ENCODE assay signal across 8 mouse cellular contexts in genomic region chr5:129725774-129726392, GRCm38 (mm10). TPM values are rescaled to one million over a fixed set of nuclear protein-coding genes. Genes with fewer than 3 reads are reported as not detected.
DNase-seq lines count a peak whose midpoint lies in the region; ATAC-seq and TF ChIP-seq lines count a peak whose summit lies in the region.

No protein-coding gene starts in this region.

- no peak for ATAC-seq in lung, embryonic 14.5 days (ENCODE audit: insufficient read depth)
- ATAC-seq in stomach, embryonic 14.5 days (ENCODE audit: insufficient number of reproducible peaks, insufficient read depth, low FRiP score, low read depth), result no peak

- no peaks in the 10 kb centered on the region for H3K9me3 ChIP-seq in lung, embryonic 14.5 days (ENCODE audit: low read depth, low read length)
- no peaks in the 10 kb centered on the region for H3K9me3 ChIP-seq in stomach, embryonic 14.5 days (ENCODE audit: control insufficient read depth, low read depth, low read length)

- peaks cover 16% of the 10 kb centered on the region for H3K4me1 ChIP-seq in lung, embryonic 14.5 days (ENCODE audit: insufficient read depth)
- peaks cover 19% of the 10 kb centered on the region; the same call in 1 of the 2 replicates for H3K4me1 ChIP-seq in brown adipose tissue, adult 24 weeks (ENCODE audit: control insufficient read depth, insufficient read depth, insufficient read length, low read length)
- H3K4me1 ChIP-seq in liver, adult 2 months (ENCODE audit: control insufficient read depth, insufficient read depth, low read length), result peaks cover 7% of the 10 kb centered on the region; the same call in 1 of the 2 replicates
- H3K4me1 ChIP-seq in stomach, embryonic 14.5 days (ENCODE audit: control insufficient read depth, insufficient read depth, low read length), result peaks cover 36% of the 10 kb centered on the region

- H3K4me3 ChIP-seq in lung, embryonic 14.5 days (ENCODE audit: low read depth, low read length), result peak overlapping the region; percentile 85
- peak overlapping the region; percentile 89 for H3K4me3 ChIP-seq in brown adipose tissue, adult 24 weeks (ENCODE audit: insufficient read depth, low read depth, low read length)
- peak overlapping the region; percentile 74 for H3K4me3 ChIP-seq in liver, adult 2 months (ENCODE audit: insufficient read depth, low read depth, low read length)
- H3K4me3 ChIP-seq in stomach, embryonic 14.5 days (ENCODE audit: low read depth, low read length), result peak overlapping the region; percentile 70

- no peaks in the 10 kb centered on the region for H3K27me3 ChIP-seq in lung, embryonic 14.5 days (ENCODE audit: insufficient read depth, low read length)
- no peaks in the 10 kb centered on the region for H3K27me3 ChIP-seq in liver, adult 2 months (ENCODE audit: control insufficient read depth, insufficient read depth, low read length)
- no peaks in the 10 kb centered on the region for H3K27me3 ChIP-seq in stomach, embryonic 14.5 days (ENCODE audit: control insufficient read depth, insufficient read depth, low read length)

- H3K4me2 ChIP-seq in lung, embryonic 14.5 days, result peak overlapping the region; percentile 71
- peak overlapping the region; percentile 40 for H3K4me2 ChIP-seq in stomach, embryonic 14.5 days (replicated peaks; ENCODE audit: low read depth, low read length)

- H3K27ac ChIP-seq in lung, embryonic 14.5 days (ENCODE audit: low read depth), result peak overlapping the region; percentile 98
- H3K27ac ChIP-seq in brown adipose tissue, adult 24 weeks (replicated peaks; ENCODE audit: low read depth, low read length), result peak overlapping the region; percentile 97
- peak overlapping the region; percentile 91 for H3K27ac ChIP-seq in liver, adult 2 months (replicated peaks; ENCODE audit: insufficient read depth, low read depth, low read length)
- H3K27ac ChIP-seq in stomach, embryonic 14.5 days (ENCODE audit: low read length), result peak overlapping the region; percentile 95; the same call in 1 of the 2 replicates

- TF ChIP-seq POLR2A in liver, adult 2 months (IDR thresholded peaks at IDR 0.05; ENCODE audit: extremely low read depth, insufficient read depth, low read length), result no peak

- no peaks in the 10 kb centered on the region for H3K36me3 ChIP-seq in lung, embryonic 14.5 days (ENCODE audit: insufficient read depth)
- H3K36me3 ChIP-seq in liver, adult 2 months (ENCODE audit: control insufficient read depth, insufficient read depth, low read length), result no peaks in the 10 kb centered on the region
- H3K36me3 ChIP-seq in stomach, embryonic 14.5 days (ENCODE audit: control insufficient read depth, insufficient read depth, low read length), result no peaks in the 10 kb centered on the region

- intact Hi-C loops in heart, postnatal 10 days (cut with DNase I), result loop anchor here (2.0 to 5.0 kb wide), 3 partner anchors 55 to 151 kb away; partner anchors contain the start of gene Zfp11

- 12% methylated on average over 7 of the region's 7 CpGs for WGBS in lung, embryonic 14.5 days
- WGBS in liver, adult 2 months, result 10% methylated on average over 7 of the region's 7 CpGs
- WGBS in stomach, embryonic 14.5 days, result 18% methylated on average over 7 of the region's 7 CpGs

- no peak for TF ChIP-seq CTCF in lung, embryonic 14.5 days (IDR thresholded peaks at IDR 0.05; ENCODE audit: low read depth)
- no peak for TF ChIP-seq CTCF in liver, adult 2 months (IDR thresholded peaks at IDR 0.05; ENCODE audit: low read depth, low read length)

- peaks cover 6% of the 10 kb centered on the region; the same call in 1 of the 2 replicates for H3K79me2 ChIP-seq in liver, adult 2 months (ENCODE audit: control insufficient read depth, insufficient read depth, low read length)

- H3K9ac ChIP-seq in lung, embryonic 14.5 days, result peak overlapping the region; percentile 92
- H3K9ac ChIP-seq in liver, adult 2 months (ENCODE audit: low read depth, low read length), result peak overlapping the region; percentile 84
- H3K9ac ChIP-seq in stomach, embryonic 14.5 days (replicated peaks; ENCODE audit: low read depth, low read length), result peak overlapping the region; percentile 92

- DNase-seq in lung, embryonic 14.5 days, result no peak
- DNase-seq in lung, adult 18-20 months, result no peak
- DNase-seq in heart, postnatal 10 days, result peak; percentile 34 to 57
- peak; percentile 66 for DNase-seq in liver, adult 2 months (ENCODE audit: extremely low read depth, low read depth, low spot score)
- no peak for DNase-seq in layer of hippocampus, adult 18-20 months (ENCODE audit: low spot score in 2 of 2)
- no peak for DNase-seq in layer of hippocampus, adult 8-10 months (ENCODE audit: low spot score in 2 of 2)

RNA-seq across cellular contexts. Expression of gene Nipsnap2, which starts 1.0 kb away (rescaled TPM):
- polyA plus RNA-seq in lung, embryonic 14.5 days (2014; fragmentation: Nextera tagmentation; extraction: Ambion mirVana), result 82.2 and 86.2 TPM in 2 replicates
- 152 and 165 TPM in 2 replicates for polyA plus RNA-seq in brown adipose tissue, adult 24 weeks (2012; ENCODE audit: insufficient read depth, insufficient read length, missing spikeins)
- total RNA-seq in heart, postnatal 10 days (2021), result 100 to 1,000 TPM; 591 to 619 TPM
- total RNA-seq in liver, adult 2 months (2014; rRNA removed), result 15.0 and 15.2 TPM in 2 replicates
- polyA plus RNA-seq in liver, adult 2 months (2012; rRNA removed), result 10.8 and 15.0 TPM in 2 replicates
- 98.4 and 103 TPM in 2 replicates for polyA plus RNA-seq in stomach, embryonic 14.5 days (2014; fragmentation: Nextera tagmentation; extraction: Ambion mirVana)
- total RNA-seq in layer of hippocampus, adult 18-20 months (2021), result 10 to 100 TPM; 78.8 to 79.8 TPM
- total RNA-seq in layer of hippocampus, adult 8-10 months (2022), result 10 to 100 TPM; 79.4 to 85.9 (median 82.6) TPM

RNA-seq across cellular contexts. Expression of gene Mrps17, which starts 10.6 kb away (rescaled TPM):
- polyA plus RNA-seq in lung, embryonic 14.5 days (2014; fragmentation: Nextera tagmentation; extraction: Ambion mirVana), result 187 and 196 TPM in 2 replicates
- 95.0 and 106 TPM in 2 replicates for polyA plus RNA-seq in brown adipose tissue, adult 24 weeks (2012; ENCODE audit: insufficient read depth, insufficient read length, missing spikeins)
- total RNA-seq in heart, postnatal 10 days (2021), result 10 to 100 TPM; 88.6 to 91.5 TPM
- 55.5 and 60.8 TPM in 2 replicates for total RNA-seq in liver, adult 2 months (2014; rRNA removed)
- polyA plus RNA-seq in liver, adult 2 months (2012; rRNA removed), result 78.0 and 94.6 TPM in 2 replicates
- 194 and 206 TPM in 2 replicates for polyA plus RNA-seq in stomach, embryonic 14.5 days (2014; fragmentation: Nextera tagmentation; extraction: Ambion mirVana)
- total RNA-seq in layer of hippocampus, adult 18-20 months (2021), result 10 to 100 TPM; 77.8 to 85.9 TPM
- total RNA-seq in layer of hippocampus, adult 8-10 months (2022), result 10 to 100 TPM; 72.9 to 92.8 (median 78.4) TPM

RNA-seq across cellular contexts. Expression of gene Sept14, which starts 17.6 kb away (rescaled TPM):
- polyA plus RNA-seq in lung, embryonic 14.5 days (2014; fragmentation: Nextera tagmentation; extraction: Ambion mirVana), result not detected in 2 replicates
- polyA plus RNA-seq in brown adipose tissue, adult 24 weeks (2012; ENCODE audit: insufficient read depth, insufficient read length, missing spikeins), result not detected in 2 replicates
- total RNA-seq in heart, postnatal 10 days (2021), result not detected
- total RNA-seq in liver, adult 2 months (2014; rRNA removed), result not detected in 2 replicates
- polyA plus RNA-seq in liver, adult 2 months (2012; rRNA removed), result not detected in 2 replicates
- not detected in 2 replicates for polyA plus RNA-seq in stomach, embryonic 14.5 days (2014; fragmentation: Nextera tagmentation; extraction: Ambion mirVana)
- total RNA-seq in layer of hippocampus, adult 18-20 months (2021), result not detected
- not detected for total RNA-seq in layer of hippocampus, adult 8-10 months (2022)

RNA-seq across cellular contexts. Expression of gene Zfp11, which starts 56.0 kb away (rescaled TPM):
- 5.3 and 6.3 TPM in 2 replicates for polyA plus RNA-seq in lung, embryonic 14.5 days (2014; fragmentation: Nextera tagmentation; extraction: Ambion mirVana)
- 1.4 and 2.0 TPM in 2 replicates for polyA plus RNA-seq in brown adipose tissue, adult 24 weeks (2012; ENCODE audit: insufficient read depth, insufficient read length, missing spikeins)
- total RNA-seq in heart, postnatal 10 days (2021), result 1 to 10 TPM; 4.0 to 4.2 TPM
- 0.74 TPM in 2 replicates for total RNA-seq in liver, adult 2 months (2014; rRNA removed)
- polyA plus RNA-seq in liver, adult 2 months (2012; rRNA removed), result 0.58 and 0.61 TPM in 2 replicates
- polyA plus RNA-seq in stomach, embryonic 14.5 days (2014; fragmentation: Nextera tagmentation; extraction: Ambion mirVana), result 4.7 and 5.8 TPM in 2 replicates
- 1 to 10 TPM; 6.7 to 7.3 TPM for total RNA-seq in layer of hippocampus, adult 18-20 months (2021)
- 1 to 10 TPM; 6.3 to 8.3 (median 7.0) TPM for total RNA-seq in layer of hippocampus, adult 8-10 months (2022)

Comparison
In these comparisons a context has a peak if more than half of its experiments do, and no peak if none do; other contexts are left out.
1. DNase-seq: peak in heart, postnatal 10 days (2 of 2) and liver, adult 2 months (single experiment); none in lung, embryonic 14.5 days (single experiment), lung, adult 18-20 months (0 of 2), layer of hippocampus, adult 18-20 months (0 of 2) and layer of hippocampus, adult 8-10 months (0 of 2).
2. RNA of gene Nipsnap2, which starts 1.0 kb away (total RNA-seq): 591 to 619 TPM in heart, postnatal 10 days; 79.4 to 85.9 TPM in layer of hippocampus, adult 8-10 months, 78.8 to 79.8 TPM in layer of hippocampus, adult 18-20 months and 15.0 to 15.2 TPM in liver, adult 2 months; every median in the first group is over 4 times any median in the second.
3. Peak in every context shown above with its lines, with median percentiles within 50 percentile points of each other: H3K27ac ChIP-seq, H3K4me3 ChIP-seq and H3K9ac ChIP-seq.